Comparison of ENCODE assay signal across 9 mouse cellular contexts in genomic region chr7:136423846-136424531, GRCm38 (mm10).
DNase-seq lines count a peak whose midpoint lies in the region.
"Had no signal": no experiment of that assay in that cellular context is flagged by ENCODE, and none has a peak within 500 bp of the region (broad histone marks: within the 10 kb centered on the region; RNA-seq: fewer than 3 reads in every experiment).

No protein-coding gene starts in this region.

- H3K4me3 ChIP-seq in embryonic facial prominence, embryonic 10.5 days: no peak overlapping the region
- H3K4me3 ChIP-seq: midbrain, embryonic 10.5 days had no signal

- peak; percentile 16 for DNase-seq in left cerebral cortex, postnatal 4 days
- DNase-seq in left cerebral cortex, adult 11 months (ENCODE audit: low spot score): no peak
- peak; percentile 6 for DNase-seq in adrenal gland, adult 8-10 months
- DNase-seq in embryonic facial prominence, embryonic 10.5 days (ENCODE audit: low spot score): peak; percentile 28
- DNase-seq in kidney, postnatal 36 days: peak; percentile 35 to 75
- no peak for DNase-seq in spleen, adult 18-20 months
- DNase-seq in cerebellum, adult 9-10 months: no peak
- DNase-seq: liver, postnatal 0 days had no signal

- intact Hi-C loops in left cerebral cortex, postnatal 4 days (cut with DNase I): no loop called here

- H3K27me3 ChIP-seq in embryonic facial prominence, embryonic 10.5 days (replicated peaks; ENCODE audit: low read depth, poor library complexity, severe bottlenecking): peaks cover 24% of the 10 kb centered on the region

- no peaks in the 10 kb centered on the region for H3K9me3 ChIP-seq in embryonic facial prominence, embryonic 10.5 days
- H3K9me3 ChIP-seq: midbrain, embryonic 10.5 days had no signal

- H3K27ac ChIP-seq in embryonic facial prominence, embryonic 10.5 days (replicated peaks): peak overlapping the region; percentile 16; the same call in 1 of the 2 replicates
- H3K27ac ChIP-seq: midbrain, embryonic 10.5 days had no signal

- H3K36me3 ChIP-seq in embryonic facial prominence, embryonic 10.5 days (replicated peaks): no peaks in the 10 kb centered on the region
- H3K36me3 ChIP-seq: midbrain, embryonic 10.5 days had no signal

- peaks cover 17% of the 10 kb centered on the region for H3K4me1 ChIP-seq in embryonic facial prominence, embryonic 10.5 days

- 64% methylated on average over 8 of the region's 8 CpGs for WGBS in embryonic facial prominence, embryonic 10.5 days

Comparison
In these comparisons a context has a peak if more than half of its experiments do, and no peak if none do; other contexts are left out.
1. DNase-seq: peak in left cerebral cortex, postnatal 4 days (single experiment), adrenal gland, adult 8-10 months (single experiment), embryonic facial prominence, embryonic 10.5 days (single experiment) and kidney, postnatal 36 days (2 of 2); none in left cerebral cortex, adult 11 months (single experiment), spleen, adult 18-20 months (0 of 2) and cerebellum, adult 9-10 months (single experiment).